Comparison of ENCODE assay signal across 26 mouse cellular contexts in genomic region chr3:93601903-93602302, GRCm38 (mm10). TPM values are rescaled to one million over a fixed set of nuclear protein-coding genes. Genes with fewer than 3 reads are reported as not detected.
"Had no signal": no experiment of that assay in that cellular context is flagged by ENCODE, and none has a peak within 500 bp of the region (broad histone marks: within the 10 kb centered on the region; RNA-seq: fewer than 3 reads in every experiment).

No protein-coding gene starts in this region.

- H3K4me1 ChIP-seq: neural tube, embryonic 15.5 days had no signal

- H3K27me3 ChIP-seq: midbrain, embryonic 12.5 days had no signal

- H3K4me2 ChIP-seq: lung, embryonic 14.5 days; midbrain, embryonic 12.5 days; neural tube, embryonic 13.5 days; neural tube, embryonic 15.5 days had no signal

- H3K9me3 ChIP-seq: midbrain, embryonic 10.5 days; midbrain, embryonic 12.5 days; neural tube, embryonic 13.5 days; neural tube, embryonic 15.5 days had no signal

- H3K4me3 ChIP-seq: midbrain, embryonic 10.5 days; midbrain, embryonic 12.5 days; myocyte; neural tube, embryonic 13.5 days; neural tube, embryonic 15.5 days had no signal

- ATAC-seq: midbrain, embryonic 16.5 days had no signal

- DNase-seq: lung, embryonic 14.5 days; lung, postnatal 10 days; lung, postnatal 4 days; midbrain, embryonic 14.5 days; retina, postnatal 1 day; right cerebral cortex, adult 18-20 months; right cerebral cortex, postnatal 25 days; right cerebral cortex, postnatal 4 days; spleen, adult 18-20 months; thymus, adult 18-20 months; thymus, postnatal 14 days; thymus, postnatal 36 days had no signal

- H3K36me3 ChIP-seq: midbrain, embryonic 10.5 days; midbrain, embryonic 12.5 days; neural tube, embryonic 13.5 days; neural tube, embryonic 15.5 days had no signal

- H3K9ac ChIP-seq: lung, embryonic 14.5 days; midbrain, embryonic 12.5 days; neural tube, embryonic 13.5 days; neural tube, embryonic 15.5 days had no signal

- H3K27ac ChIP-seq: midbrain, embryonic 10.5 days; midbrain, embryonic 12.5 days; neural tube, embryonic 13.5 days; neural tube, embryonic 15.5 days had no signal

RNA-seq across cellular contexts. Expression of gene Tdpoz2, which starts 50.6 kb away (rescaled TPM):
- total RNA-seq: megakaryocyte, adult 5-6 weeks; megakaryocyte-erythroid progenitor cell, adult 5-6 weeks had no signal
- polyA plus RNA-seq: lung, embryonic 14.5 days; lung, embryonic 16.5 days; midbrain, embryonic 10.5 days; midbrain, embryonic 12.5 days; midbrain, embryonic 14.5 days; midbrain, embryonic 16.5 days; myocyte; neural tube, embryonic 11.5 days; neural tube, embryonic 13.5 days; neural tube, embryonic 15.5 days; small intestine, adult 2 months; stomach, embryonic 14.5 days; stomach, embryonic 16.5 days; thymus, postnatal 0 days had no signal
